In the genomic region with DNA sequence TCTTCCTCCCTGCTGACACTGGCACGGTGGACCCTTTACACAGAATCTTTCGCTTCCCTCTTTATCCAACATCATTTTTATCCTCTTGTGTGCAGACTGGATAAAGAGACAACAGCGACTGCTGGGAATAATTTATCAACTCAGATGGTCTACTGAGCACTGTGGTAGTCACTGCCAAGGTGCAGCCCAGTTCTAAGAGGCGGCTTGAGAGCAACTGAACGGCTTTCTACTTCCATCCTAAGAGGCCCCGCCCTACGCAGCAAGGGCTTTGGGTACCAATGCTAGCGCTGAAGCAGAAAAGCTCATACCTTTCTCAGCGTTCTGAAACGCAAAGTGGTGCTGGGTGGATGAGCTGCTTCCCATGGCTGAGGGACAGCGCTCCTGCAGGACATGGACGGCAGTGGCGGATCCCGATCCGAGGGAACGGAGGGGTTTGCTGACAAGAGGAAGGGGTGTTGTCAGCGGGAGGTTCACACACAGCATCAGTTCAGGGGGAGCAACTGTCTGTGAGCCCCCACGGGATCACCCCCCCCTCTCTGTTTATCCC, we compare ENCODE assay signal across 9 mouse cellular contexts. TPM values are rescaled to one million over a fixed set of nuclear protein-coding genes. Genes with fewer than 3 reads are reported as not detected.
DNase-seq lines count a peak whose midpoint lies in the region; ATAC-seq and TF ChIP-seq lines count a peak whose summit lies in the region.
"Had no signal": no experiment of that assay in that cellular context is flagged by ENCODE, and none has a peak within 500 bp of the region (broad histone marks: within the 10 kb centered on the region; RNA-seq: fewer than 3 reads in every experiment).

No protein-coding gene starts in this region.

- H3K36me3 ChIP-seq in liver, embryonic 14.5 days (replicated peaks; ENCODE audit: control insufficient read depth, insufficient read depth, low read depth), result no peaks in the 10 kb centered on the region
- H3K36me3 ChIP-seq in embryonic facial prominence, embryonic 14.5 days (ENCODE audit: control insufficient read depth, insufficient read depth, low read length), result no peaks in the 10 kb centered on the region
- no peaks in the 10 kb centered on the region for H3K36me3 ChIP-seq in hindbrain, embryonic 16.5 days (ENCODE audit: control insufficient read depth, insufficient read depth, low read length)

- TF ChIP-seq CTCF in liver, embryonic 14.5 days (IDR thresholded peaks at IDR 0.05; ENCODE audit: low read depth), result peak; percentile 46; the same call in 1 of the 2 replicates

- DNase-seq in liver, embryonic 14.5 days (ENCODE audit: low read depth in 3 of 3, low spot score in 3 of 3), result no peak
- no peak for DNase-seq in liver
- DNase-seq in embryonic facial prominence, embryonic 14.5 days (ENCODE audit: low spot score), result peak; percentile 31
- peak; percentile 48 to 49 for DNase-seq in right cerebral cortex, postnatal 10 days (ENCODE audit: low spot score in 2 of 2)
- no peak for DNase-seq in yolk sac, embryonic 10.5 days (ENCODE audit: low spot score)
- no peak for DNase-seq in spleen, postnatal 10 days (ENCODE audit: low spot score in 2 of 2)
- no peak for DNase-seq in gastrocnemius, postnatal 14 days

- ATAC-seq in liver, embryonic 14.5 days (ENCODE audit: insufficient read depth), result no peak
- peak; percentile 30; the same call in 1 of the 2 replicates for ATAC-seq in embryonic facial prominence, embryonic 14.5 days (ENCODE audit: low read depth)
- peak; percentile 86 for ATAC-seq in hindbrain, embryonic 16.5 days

- H3K4me2 ChIP-seq in liver, embryonic 14.5 days (ENCODE audit: low read depth), result no peak overlapping the region
- 0 out of 2 replicates have a peak overlapping the region, but pooled peaks have one; percentile 21 for H3K4me2 ChIP-seq in embryonic facial prominence, embryonic 14.5 days (ENCODE audit: low read depth, low read length)
- peak overlapping the region; percentile 52 for H3K4me2 ChIP-seq in hindbrain, embryonic 16.5 days (ENCODE audit: low read length)

- no peaks in the 10 kb centered on the region for H3K4me1 ChIP-seq in liver, embryonic 14.5 days (replicated peaks; ENCODE audit: control insufficient read depth in 2 of 2, insufficient read depth in 2 of 2, low read length in 1 of 2)
- H3K4me1 ChIP-seq in embryonic facial prominence, embryonic 14.5 days (ENCODE audit: control insufficient read depth, insufficient read depth, low read length), result no peaks in the 10 kb centered on the region
- peaks cover 5% of the 10 kb centered on the region; the same call in 1 of the 2 replicates for H3K4me1 ChIP-seq in hindbrain, embryonic 16.5 days (ENCODE audit: control insufficient read depth, insufficient read depth, low read depth, low read length)

- H3K27ac ChIP-seq in liver, embryonic 14.5 days, result no peak overlapping the region
- no peak overlapping the region for H3K27ac ChIP-seq in embryonic facial prominence, embryonic 14.5 days (replicated peaks; ENCODE audit: low read depth, low read length)
- H3K27ac ChIP-seq in hindbrain, embryonic 16.5 days (ENCODE audit: low read depth, low read length), result no peak overlapping the region

- peaks cover 2% of the 10 kb centered on the region; the same call in 1 of the 2 replicates for H3K27me3 ChIP-seq in liver, embryonic 14.5 days (ENCODE audit: control insufficient read depth, insufficient read depth, low read length)
- H3K27me3 ChIP-seq in embryonic facial prominence, embryonic 14.5 days (replicated peaks; ENCODE audit: control insufficient read depth, insufficient read depth, low read length), result no peaks in the 10 kb centered on the region
- no peaks in the 10 kb centered on the region for H3K27me3 ChIP-seq in hindbrain, embryonic 16.5 days (replicated peaks; ENCODE audit: control insufficient read depth, insufficient read depth, low read length)

- H3K9ac ChIP-seq in liver, embryonic 14.5 days (replicated peaks), result no peak overlapping the region
- H3K9ac ChIP-seq in embryonic facial prominence, embryonic 14.5 days (ENCODE audit: low read depth, low read length), result no peak overlapping the region
- H3K9ac ChIP-seq in hindbrain, embryonic 16.5 days (ENCODE audit: low read depth, low read length), result peak overlapping the region; percentile 39; the same call in 1 of the 2 replicates

- 19% methylated on average over 18 of the region's 18 CpGs for WGBS in liver, embryonic 14.5 days (ENCODE audit: insufficient replicate concordance)
- WGBS in embryonic facial prominence, embryonic 14.5 days, result 18% methylated on average over 18 of the region's 18 CpGs
- 18% methylated on average over 18 of the region's 18 CpGs for WGBS in hindbrain, embryonic 16.5 days

- TF ChIP-seq EP300 in liver, embryonic 14.5 days (IDR thresholded peaks at IDR 0.05; ENCODE audit: low read depth), result no peak

- H3K4me3 ChIP-seq in liver, embryonic 14.5 days (ENCODE audit: insufficient read depth in 1 of 2, low read depth in 2 of 2, low read length in 2 of 2), result no peak overlapping the region
- no peak overlapping the region for H3K4me3 ChIP-seq in embryonic facial prominence, embryonic 14.5 days (ENCODE audit: low read depth, low read length)
- peak overlapping the region; percentile 23 for H3K4me3 ChIP-seq in hindbrain, embryonic 16.5 days (ENCODE audit: low read length)

- no peaks in the 10 kb centered on the region; the same call in 1 of the 2 replicates for H3K9me3 ChIP-seq in liver, embryonic 14.5 days (ENCODE audit: control insufficient read depth, low read length)
- H3K9me3 ChIP-seq in embryonic facial prominence, embryonic 14.5 days (ENCODE audit: control insufficient read depth, low read length), result 0 out of 2 replicates have a peak, but pooled peaks cover 13% of the 10 kb centered on the region
- H3K9me3 ChIP-seq in hindbrain, embryonic 16.5 days (ENCODE audit: control insufficient read depth, low read length), result no peaks in the 10 kb centered on the region

- intact Hi-C loops in gastrocnemius, postnatal 14 days (cut with DNase I; ENCODE audit: low total_unique reads), result no loop called here

RNA-seq across cellular contexts. Expression of a gene that starts 3.2 kb away (rescaled TPM):
- polyA plus RNA-seq in liver, embryonic 14.5 days (2012; rRNA removed), result 0.05 and 0.13 TPM in 2 replicates
- not detected in 2 replicates for polyA plus RNA-seq in liver, embryonic 14.5 days (2014; fragmentation: Nextera tagmentation; extraction: Ambion mirVana)
- polyA plus RNA-seq in embryonic facial prominence, embryonic 14.5 days (2014; fragmentation: Nextera tagmentation; extraction: Ambion mirVana), result 0.25 and 0.36 TPM in 2 replicates
- 0.62 and 0.68 TPM in 2 replicates for polyA plus RNA-seq in hindbrain, embryonic 16.5 days (2015; fragmentation: Nextera tagmentation; extraction: Ambion mirVana)
- under 1 TPM in 1 of 2 experiments, not detected in 1; 0.08 TPM for total RNA-seq in gastrocnemius, postnatal 14 days (2021)

RNA-seq across cellular contexts. Expression of a gene that starts 25.1 kb away (rescaled TPM):
- 4.3 and 4.4 TPM in 2 replicates for polyA plus RNA-seq in liver, embryonic 14.5 days (2012; rRNA removed)
- polyA plus RNA-seq in liver, embryonic 14.5 days (2014; fragmentation: Nextera tagmentation; extraction: Ambion mirVana), result 3.6 and 4.5 TPM in 2 replicates
- 15.1 and 17.4 TPM in 2 replicates for polyA plus RNA-seq in embryonic facial prominence, embryonic 14.5 days (2014; fragmentation: Nextera tagmentation; extraction: Ambion mirVana)
- 23.8 and 28.5 TPM in 2 replicates for polyA plus RNA-seq in hindbrain, embryonic 16.5 days (2015; fragmentation: Nextera tagmentation; extraction: Ambion mirVana)
- 1 to 10 TPM; 5.7 to 8.3 TPM for total RNA-seq in gastrocnemius, postnatal 14 days (2021)

RNA-seq across cellular contexts. Expression of a gene that starts 37.7 kb away (rescaled TPM):
- polyA plus RNA-seq in liver, embryonic 14.5 days (2012; rRNA removed), result not detected in 2 replicates
- not detected in 2 replicates for polyA plus RNA-seq in liver, embryonic 14.5 days (2014; fragmentation: Nextera tagmentation; extraction: Ambion mirVana)
- not detected in 2 replicates for polyA plus RNA-seq in embryonic facial prominence, embryonic 14.5 days (2014; fragmentation: Nextera tagmentation; extraction: Ambion mirVana)
- not detected in 2 replicates for polyA plus RNA-seq in hindbrain, embryonic 16.5 days (2015; fragmentation: Nextera tagmentation; extraction: Ambion mirVana)
- not detected for total RNA-seq in gastrocnemius, postnatal 14 days (2021)
- total RNA-seq: left cerebral cortex, postnatal 36 days had no signal

RNA-seq across cellular contexts. Expression of a gene that starts 57.4 kb away (rescaled TPM):
- polyA plus RNA-seq in liver, embryonic 14.5 days (2012; rRNA removed), result 8.1 and 9.5 TPM in 2 replicates
- polyA plus RNA-seq in liver, embryonic 14.5 days (2014; fragmentation: Nextera tagmentation; extraction: Ambion mirVana), result 17.4 and 18.8 TPM in 2 replicates
- 37.4 and 38.8 TPM in 2 replicates for polyA plus RNA-seq in embryonic facial prominence, embryonic 14.5 days (2014; fragmentation: Nextera tagmentation; extraction: Ambion mirVana)
- 27.0 and 27.1 TPM in 2 replicates for polyA plus RNA-seq in hindbrain, embryonic 16.5 days (2015; fragmentation: Nextera tagmentation; extraction: Ambion mirVana)
- total RNA-seq in gastrocnemius, postnatal 14 days (2021), result 10 to 100 TPM; 16.2 TPM

Comparison
In these comparisons a context has a peak if more than half of its experiments do, and no peak if none do; other contexts are left out.
1. DNase-seq: peak in embryonic facial prominence, embryonic 14.5 days (single experiment) and right cerebral cortex, postnatal 10 days (2 of 2); none in liver, embryonic 14.5 days (0 of 3), liver (single experiment), yolk sac, embryonic 10.5 days (single experiment), spleen, postnatal 10 days (0 of 2) and gastrocnemius, postnatal 14 days (single experiment).